Mouse (Mus musculus) embryonic fibroblast, embryonic 13.5 days (primary cell): ENCODE results near the gene Cdr2. TPM values are rescaled to one million over a fixed set of nuclear protein-coding genes. Genes with fewer than 3 reads are reported as not detected.
"Not testable (repeated sequence)": the region's sequence is repeated elsewhere in the genome, so short reads cannot be mapped to it uniquely, and the experiment has no call there.

ENCODE experiments used
- H3K27ac ChIP-seq: 2 replicates; pipeline ENCODE4 v1.5.1; 2012; ENCODE audit warnings: low read length, control low read depth, inconsistent platforms; ENCODE audit not compliant: insufficient read depth
- H3K4me1 ChIP-seq: 2 replicates; pipeline ENCODE4 v1.6.1; 2011; ENCODE audit warnings: low read length; ENCODE audit not compliant: control insufficient read depth, insufficient read depth
- H3K4me3 ChIP-seq: 2 replicates; pipeline ENCODE4 v1.5.1; 2011; ENCODE audit warnings: mild to moderate bottlenecking, control low read depth, low read length; ENCODE audit not compliant: insufficient read depth
- CTCF ChIP-seq: IDR thresholded peaks from 2 replicates; pipeline ENCODE4 v1.5.1; 2011; ENCODE audit warnings: mild to moderate bottlenecking, control low read depth, low read length, moderate library complexity, borderline replicate concordance; ENCODE audit not compliant: insufficient read depth
- POLR2A ChIP-seq: IDR thresholded peaks from 2 replicates; pipeline ENCODE4 v1.6.1; 2011; ENCODE audit warnings: low read depth, mild to moderate bottlenecking, control low read depth, low read length, moderate library complexity
- polyA plus RNA-seq: library from polyadenylated mRNA; stranded (reverse); fragments of >200 nt; gene quantifications from 2 replicates; pipeline ENCODE4 v1.2.4, GENCODE M21; 2011; ENCODE audit warnings: low read depth; ENCODE audit not compliant: missing spikeins, insufficient read length

The Cdr2 gene
- polyA plus RNA-seq, 1 experiment = 44.6 TPM

DNA sequence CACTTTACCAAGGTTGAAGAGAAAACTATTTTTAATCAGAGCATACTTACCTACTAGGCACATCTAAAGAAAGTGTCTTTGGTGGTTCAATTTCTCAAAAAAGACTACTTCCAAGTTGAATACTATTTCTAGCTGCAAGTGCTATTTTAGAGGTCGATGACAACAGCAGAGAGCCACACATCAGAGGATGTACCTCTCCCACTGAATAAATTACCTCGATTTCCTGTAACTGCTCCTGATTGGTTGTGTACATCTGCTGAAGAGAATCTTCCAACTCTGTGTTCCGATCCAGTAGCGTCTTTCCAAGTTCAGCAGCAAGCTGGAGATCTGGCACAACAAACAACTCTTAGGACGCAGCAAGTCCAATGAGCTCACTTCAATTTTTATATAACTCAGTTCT, 12.0 kb downstream of the Cdr2 start:
- Histone ChIP-seq H3K4me1 (peaks cover 9% of the 10 kb centered on the region), H3K4me3 (no peak overlapping the region), H3K27ac (no peak overlapping the region)
- no peak for TF ChIP-seq POLR2A
- TF ChIP-seq CTCF = no peak

- Histone ChIP-seq H3K4me1 (peaks cover 10% of the 10 kb centered on the region), H3K4me3 (no peak overlapping the region), H3K27ac (no peak overlapping the region)
- TF ChIP-seq POLR2A = no peak
These were observed 12.9 kb downstream of the Cdr2 start for GRCm38 (mm10) chr7:120969221-120969620.

GRCm38 (mm10) chr7:120963126-120963525, 19.0 kb downstream of the Cdr2 start:
- Histone ChIP-seq H3K4me1 (peaks cover 26% of the 10 kb centered on the region), H3K27ac (peak overlapping the region; percentile 78), H3K4me3 (no peak overlapping the region)
- TF ChIP-seq CTCF (no peak), POLR2A (no peak)

GRCm38 (mm10) chr7:120961893-120962292, 20.2 kb downstream of the Cdr2 start:
- TF ChIP-seq CTCF (no peak), POLR2A (no peak)
- H3K4me1 ChIP-seq = peaks cover 26% of the 10 kb centered on the region
- H3K27ac ChIP-seq = no peak overlapping the region
- no peak overlapping the region for H3K4me3 ChIP-seq

DNA sequence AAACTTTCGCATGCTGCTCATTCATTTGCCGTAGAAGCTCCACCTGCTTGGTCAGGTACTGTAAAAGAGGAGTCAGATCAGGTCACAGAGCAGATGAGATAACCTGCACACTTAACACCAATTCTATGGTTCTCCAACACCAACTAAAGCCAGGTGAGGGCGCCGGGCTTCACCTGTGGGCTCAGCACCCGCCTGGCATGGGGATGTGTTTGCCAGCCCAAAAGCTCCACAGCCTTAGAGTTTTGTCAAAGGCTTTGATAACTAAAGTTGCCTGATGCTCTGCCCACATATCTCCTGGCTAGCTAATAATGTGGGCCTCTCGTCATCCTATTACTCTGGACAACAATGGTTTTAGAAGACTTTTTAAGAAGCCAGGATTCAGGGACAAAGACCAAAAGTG, 21.5 kb downstream of the Cdr2 start:
- TF ChIP-seq CTCF (no peak), POLR2A (no peak)
- Histone ChIP-seq H3K27ac (no peak overlapping the region), H3K4me3 (no peak overlapping the region), H3K4me1 (peaks cover 26% of the 10 kb centered on the region)

- TF ChIP-seq POLR2A = no peak
- TF ChIP-seq CTCF = no peak
- H3K27ac ChIP-seq = no peak overlapping the region
These were observed 22.0 kb downstream of the Cdr2 start for GRCm38 (mm10) chr7:120960116-120960515.

DNA sequence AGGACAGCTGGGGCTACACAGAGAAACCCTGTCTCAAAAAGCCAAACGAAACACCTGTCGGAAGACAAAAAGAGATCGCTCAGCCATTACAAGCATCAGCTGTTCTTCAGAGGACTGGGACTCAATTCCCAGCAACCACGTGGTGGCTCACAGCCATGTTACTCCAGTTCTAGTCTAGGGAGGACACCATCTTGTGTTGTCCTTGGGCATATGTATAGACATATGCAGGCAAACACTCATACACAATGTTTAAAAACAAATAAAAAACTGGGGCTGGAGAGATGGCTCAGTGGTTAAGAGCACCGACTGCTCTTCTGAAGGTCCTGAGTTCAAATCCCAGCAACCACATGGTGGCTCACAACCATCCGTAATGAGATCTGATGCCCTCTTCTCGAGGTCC, 28.5 kb downstream of the Cdr2 start:
- H3K4me1 ChIP-seq, H3K4me3 ChIP-seq, H3K27ac ChIP-seq: not testable (repeated sequence)

More at GRCm38 (mm10) chr7:120960116-120960515, 22.0 kb downstream of the Cdr2 start:
- H3K4me1 ChIP-seq = peaks cover 26% of the 10 kb centered on the region
- no peak overlapping the region for H3K4me3 ChIP-seq

DNA sequence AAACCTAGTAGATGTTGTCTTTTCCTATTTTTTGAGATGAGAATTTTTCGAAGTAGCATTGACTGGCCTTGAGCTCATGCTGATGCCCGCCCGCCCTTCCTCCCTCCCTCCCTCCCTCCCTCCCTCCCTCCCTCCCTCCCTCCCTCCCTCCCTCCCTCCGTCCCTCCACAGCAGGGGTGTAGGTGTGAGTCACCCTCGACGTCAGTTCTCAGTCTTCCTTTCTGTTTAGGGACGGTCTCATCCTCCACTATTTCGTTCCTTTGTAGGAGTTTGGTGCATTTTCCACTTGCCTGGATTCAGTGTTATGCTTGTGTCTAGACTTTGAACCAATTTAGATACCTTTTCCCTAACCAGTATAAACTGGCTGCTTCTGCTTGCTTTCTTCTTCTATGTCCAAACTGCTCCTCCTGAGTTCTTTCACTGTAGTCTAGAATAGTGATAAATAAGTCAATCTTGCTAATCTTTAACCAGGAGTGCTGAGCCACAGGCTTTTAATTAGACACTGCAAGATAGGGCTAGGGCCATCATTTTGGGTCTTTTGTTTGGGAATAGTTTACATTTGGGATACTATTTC, 38.1 kb downstream of the Cdr2 start:
- TF ChIP-seq CTCF = no peak
- TF ChIP-seq POLR2A = no peak
- Histone ChIP-seq H3K4me3 (no peak overlapping the region), H3K4me1 (no peaks in the 10 kb centered on the region), H3K27ac (no peak overlapping the region)

DNA sequence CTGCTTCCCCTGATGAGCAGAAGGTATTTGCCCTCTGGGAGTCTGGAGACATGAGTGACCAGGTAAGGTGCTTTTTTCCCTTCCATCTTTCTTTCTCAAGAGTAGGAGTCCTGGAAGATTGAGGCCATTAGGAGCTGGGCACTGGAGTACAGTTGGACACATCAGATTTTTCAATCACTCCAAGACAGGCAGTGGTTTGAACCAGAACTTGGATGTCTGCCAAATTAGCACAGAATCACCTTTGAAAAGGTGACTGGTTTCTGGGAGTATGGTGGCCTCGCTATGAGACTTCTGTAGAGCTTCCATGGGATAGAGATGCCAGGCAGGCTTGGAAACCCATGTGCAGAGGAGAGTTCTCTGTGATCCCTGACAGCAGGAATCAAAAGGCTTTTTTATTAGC, 39.6 kb downstream of the Cdr2 start:
- Histone ChIP-seq H3K4me3 (no peak overlapping the region), H3K4me1 (no peaks in the 10 kb centered on the region), H3K27ac (no peak overlapping the region)
- TF ChIP-seq CTCF (no peak), POLR2A (no peak)

DNA sequence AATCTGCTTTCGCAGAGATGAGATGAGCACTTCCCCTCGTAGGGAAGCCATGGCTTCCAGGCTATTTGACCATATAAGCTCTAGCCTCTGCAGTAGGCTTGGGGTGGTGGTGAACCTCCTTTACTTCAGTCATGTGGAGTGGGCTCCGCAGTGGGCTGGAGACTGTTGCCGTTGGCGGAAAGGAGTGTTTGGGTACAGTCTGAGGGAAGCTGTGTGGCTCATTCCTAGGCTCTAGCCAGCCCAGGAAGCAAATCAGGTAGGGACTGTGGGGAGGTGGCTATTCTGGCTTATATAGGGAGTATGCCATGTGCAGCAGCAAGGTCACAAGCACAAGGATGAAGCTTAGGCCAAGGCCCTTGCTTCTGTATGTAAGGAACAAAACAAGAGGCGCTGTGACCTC, 40.9 kb downstream of the Cdr2 start:
- H3K4me3 ChIP-seq = no peak overlapping the region
- H3K27ac ChIP-seq = no peak overlapping the region
- no peaks in the 10 kb centered on the region for H3K4me1 ChIP-seq
- TF ChIP-seq POLR2A (no peak), CTCF (no peak)

DNA sequence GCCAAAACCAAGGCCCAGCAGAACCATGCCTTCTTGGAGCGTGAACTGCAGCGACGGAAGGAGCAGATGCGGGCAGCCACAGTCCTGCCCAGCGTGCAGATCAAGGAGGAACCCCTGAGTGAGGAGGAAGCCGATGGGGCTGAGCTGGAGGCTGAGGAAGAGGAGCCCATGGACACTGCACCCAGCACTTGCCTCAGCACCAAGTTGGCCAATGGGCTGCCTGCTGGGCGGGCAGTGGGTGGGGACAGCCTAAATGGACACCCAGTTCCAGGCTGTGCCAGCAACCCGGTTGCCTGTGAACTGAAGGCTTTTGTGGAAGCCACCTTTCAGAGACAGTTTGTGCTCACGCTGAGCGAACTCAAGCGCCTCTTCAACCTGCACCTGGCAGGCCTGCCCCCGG, 41.8 kb downstream of the Cdr2 start:
- H3K4me3 ChIP-seq = no peak overlapping the region
- no peak overlapping the region for H3K27ac ChIP-seq
- TF ChIP-seq POLR2A (no peak), CTCF (no peak)

GRCm38 (mm10) chr7:120938206-120938605, 43.9 kb downstream of the Cdr2 start:
- Histone ChIP-seq H3K4me3 (no peak overlapping the region), H3K27ac (no peak overlapping the region), H3K4me1 (no peaks in the 10 kb centered on the region)
- TF ChIP-seq CTCF (no peak), POLR2A (no peak)

More for the DNA sequence above, 41.8 kb downstream of the Cdr2 start:
- H3K4me1 ChIP-seq = no peaks in the 10 kb centered on the region
